Mouse (Mus musculus): ENCODE measurements around the gene Taf8. TPM values are rescaled to one million over a fixed set of nuclear protein-coding genes. Genes with fewer than 3 reads are reported as not detected.

The Taf8 gene
- total and polyA plus RNA-seq, 2 experiments from 2014 or later = 11.5 to 15.1 TPM

GRCm38 (mm10) chr17:47462728-47463388 lies 39.2 kb downstream of the Taf8 start:
- Histone ChIP-seq H3K36me3 (ENCODE audit: insufficient read depth, low read length) (no peaks in the 10 kb centered on the region), H3K9ac (replicated peaks; ENCODE audit: low read length, poor library complexity, severe bottlenecking) (no peak overlapping the region), H3K4me1 (ENCODE audit: insufficient read depth, low read length) (no peaks in the 10 kb centered on the region), H3K27ac (ENCODE audit: low read depth, low read length) (no peak overlapping the region), H3K27me3 (ENCODE audit: insufficient read depth, low read length) (peaks cover 3% of the 10 kb centered on the region; the same call in 1 of the 2 replicates), H3K4me2 (ENCODE audit: low read depth, low read length, poor library complexity, severe bottlenecking) (no peak overlapping the region), H3K4me3 (ENCODE audit: low read depth, low read length) (no peak overlapping the region), H3K9me3 (ENCODE audit: low read length) (no peaks in the 10 kb centered on the region)
- TF ChIP-seq CTCF (IDR thresholded peaks at IDR 0.05) = no peak
- no peak for DNase-seq (ENCODE audit: low spot score)
- ATAC-seq (ENCODE audit: low FRiP score) = no peak
- 62% methylated on average over 9 of the region's 9 CpGs for WGBS

DNA sequence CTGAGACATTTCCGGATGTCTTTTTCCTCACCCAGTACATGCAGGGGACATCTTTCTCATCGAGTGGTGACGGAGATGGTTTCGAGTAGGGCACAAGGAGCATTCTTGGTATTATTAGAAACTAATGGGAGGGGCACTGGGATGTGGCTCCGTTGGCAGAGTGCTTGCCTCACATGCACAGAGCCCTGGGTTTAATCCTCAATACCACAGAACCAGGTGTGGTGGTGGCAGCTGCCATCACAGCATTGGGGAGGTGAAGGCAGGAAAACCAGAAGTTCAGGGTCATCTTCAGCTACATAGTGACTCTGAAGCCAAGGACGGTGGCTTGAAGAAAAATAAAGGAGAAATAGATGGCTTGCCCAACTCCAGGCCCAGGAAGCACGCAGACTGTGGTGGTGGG lies 39.9 kb downstream of the Taf8 start:
- 0 out of 2 replicates have a peak, but pooled peaks cover 3% of the 10 kb centered on the region for H3K27me3 ChIP-seq (ENCODE audit: insufficient read depth, low read length)
- H3K4me1 ChIP-seq (ENCODE audit: insufficient read depth, low read length) = no peaks in the 10 kb centered on the region
- H3K36me3 ChIP-seq (ENCODE audit: insufficient read depth, low read length) = no peaks in the 10 kb centered on the region
- no peak overlapping the region for H3K9ac ChIP-seq (replicated peaks; ENCODE audit: low read length, poor library complexity, severe bottlenecking)
- no peak for TF ChIP-seq CTCF (IDR thresholded peaks at IDR 0.05)
- WGBS = 82% methylated on average over 7 of the region's 7 CpGs
- no peak overlapping the region for H3K4me2 ChIP-seq (ENCODE audit: low read depth, low read length, poor library complexity, severe bottlenecking)
- no peak overlapping the region for H3K27ac ChIP-seq (ENCODE audit: low read depth, low read length)
- DNase-seq (ENCODE audit: low spot score) (no peak), ATAC-seq (ENCODE audit: low FRiP score) (no peak)
- H3K9me3 ChIP-seq (ENCODE audit: low read length) = no peaks in the 10 kb centered on the region
- no peak overlapping the region for H3K4me3 ChIP-seq (ENCODE audit: low read depth, low read length)

GRCm38 (mm10) chr17:47461688-47462087 lies 40.4 kb downstream of the Taf8 start:
- H3K9ac ChIP-seq (replicated peaks; ENCODE audit: low read length, poor library complexity, severe bottlenecking) = no peak overlapping the region
- 0 out of 2 replicates have a peak, but pooled peaks cover 3% of the 10 kb centered on the region for H3K27me3 ChIP-seq (ENCODE audit: insufficient read depth, low read length)
- H3K4me3 ChIP-seq (ENCODE audit: low read depth, low read length) = no peak overlapping the region
- H3K4me2 ChIP-seq (ENCODE audit: low read depth, low read length, poor library complexity, severe bottlenecking) = no peak overlapping the region
- no peak for DNase-seq (ENCODE audit: low spot score)
- WGBS = 80% methylated on average over 3 of the region's 3 CpGs
- no peaks in the 10 kb centered on the region for H3K9me3 ChIP-seq (ENCODE audit: low read length)
- H3K36me3 ChIP-seq (ENCODE audit: insufficient read depth, low read length) = no peaks in the 10 kb centered on the region
- no peaks in the 10 kb centered on the region for H3K4me1 ChIP-seq (ENCODE audit: insufficient read depth, low read length)
- no peak overlapping the region for H3K27ac ChIP-seq (ENCODE audit: low read depth, low read length)
- TF ChIP-seq CTCF (IDR thresholded peaks at IDR 0.05) = no peak
- no peak for ATAC-seq (ENCODE audit: low FRiP score)

DNA sequence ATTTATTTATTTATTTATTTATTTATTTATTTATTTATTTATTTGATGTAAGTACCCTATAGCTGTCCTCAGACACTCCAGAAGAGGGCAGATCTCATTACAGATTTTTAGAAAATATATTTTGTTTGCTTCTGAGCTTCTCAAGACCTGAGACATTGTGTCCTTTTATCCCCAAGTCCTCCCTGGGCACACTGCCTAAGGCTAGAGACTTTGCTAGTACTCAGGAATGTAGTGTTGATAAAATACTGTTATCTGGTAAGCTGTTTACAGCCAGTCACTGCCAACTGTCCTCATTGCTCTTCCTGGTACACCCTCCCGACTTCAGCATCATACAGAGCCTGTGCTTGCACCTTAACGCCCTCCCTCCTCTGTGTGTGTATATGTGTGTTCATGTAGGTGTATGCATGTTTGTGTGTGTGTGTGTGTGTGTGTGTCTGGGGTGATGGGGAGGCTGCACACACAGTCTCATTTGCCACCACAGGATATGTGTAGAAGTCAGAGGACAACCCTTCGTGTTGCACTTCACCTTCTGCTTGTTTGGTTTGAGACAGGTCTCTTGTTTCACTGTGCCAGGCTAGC lies 42.7 kb downstream of the Taf8 start:
- Histone ChIP-seq H3K4me3 (ENCODE audit: low read depth, low read length) (no peak overlapping the region), H3K4me2 (ENCODE audit: low read depth, low read length, poor library complexity, severe bottlenecking) (no peak overlapping the region), H3K36me3 (ENCODE audit: insufficient read depth, low read length) (no peaks in the 10 kb centered on the region), H3K4me1 (ENCODE audit: insufficient read depth, low read length) (no peaks in the 10 kb centered on the region), H3K9ac (replicated peaks; ENCODE audit: low read length, poor library complexity, severe bottlenecking) (no peak overlapping the region), H3K9me3 (ENCODE audit: low read length) (no peaks in the 10 kb centered on the region), H3K27me3 (ENCODE audit: insufficient read depth, low read length) (no peaks in the 10 kb centered on the region), H3K27ac (ENCODE audit: low read depth, low read length) (no peak overlapping the region)
- DNase-seq (ENCODE audit: low spot score) (no peak), ATAC-seq (ENCODE audit: low FRiP score) (no peak)
- 80% methylated on average over 3 of the region's 3 CpGs for WGBS
- TF ChIP-seq CTCF (IDR thresholded peaks at IDR 0.05) = no peak

- Histone ChIP-seq H3K4me1 (ENCODE audit: insufficient read depth, low read length) (no peaks in the 10 kb centered on the region), H3K36me3 (ENCODE audit: insufficient read depth, low read length) (no peaks in the 10 kb centered on the region)
- ATAC-seq (ENCODE audit: low FRiP score) = no peak
Observed at GRCm38 (mm10) chr17:47458936-47459335, 43.2 kb downstream of the Taf8 start.

DNA sequence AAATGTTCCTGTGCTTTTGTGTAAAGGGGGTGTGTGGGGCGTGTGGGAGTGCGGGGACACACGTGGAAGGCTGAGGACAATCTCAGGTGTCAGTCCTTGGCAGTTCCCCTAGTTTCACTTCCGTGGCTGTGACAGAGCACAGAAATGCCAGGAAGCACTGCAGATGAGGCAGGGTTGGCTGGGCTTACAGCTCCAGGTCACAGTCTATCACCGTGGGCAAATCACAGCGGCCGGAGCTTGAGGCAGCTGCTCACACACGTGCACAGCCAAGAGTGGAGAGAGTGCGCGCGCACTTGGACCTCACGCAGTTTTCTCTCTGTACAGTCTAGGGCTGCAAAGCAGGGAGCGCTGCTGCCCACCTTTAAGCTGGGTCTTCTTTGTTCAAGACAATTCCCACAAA lies 43.8 kb downstream of the Taf8 start:
- Histone ChIP-seq H3K9me3 (ENCODE audit: low read length) (no peaks in the 10 kb centered on the region), H3K4me3 (ENCODE audit: low read depth, low read length) (no peak overlapping the region), H3K4me2 (ENCODE audit: low read depth, low read length, poor library complexity, severe bottlenecking) (no peak overlapping the region), H3K36me3 (ENCODE audit: insufficient read depth, low read length) (no peaks in the 10 kb centered on the region), H3K27ac (ENCODE audit: low read depth, low read length) (no peak overlapping the region), H3K9ac (replicated peaks; ENCODE audit: low read length, poor library complexity, severe bottlenecking) (no peak overlapping the region), H3K4me1 (ENCODE audit: insufficient read depth, low read length) (no peaks in the 10 kb centered on the region), H3K27me3 (ENCODE audit: insufficient read depth, low read length) (no peaks in the 10 kb centered on the region)
- no peak for TF ChIP-seq CTCF (IDR thresholded peaks at IDR 0.05)
- ATAC-seq (ENCODE audit: low FRiP score) (no peak), DNase-seq (ENCODE audit: low spot score) (no peak)
- 80% methylated on average over 13 of the region's 13 CpGs for WGBS

More at GRCm38 (mm10) chr17:47458936-47459335, 43.2 kb downstream of the Taf8 start:
- Histone ChIP-seq H3K9me3 (ENCODE audit: low read length) (no peaks in the 10 kb centered on the region), H3K27ac (ENCODE audit: low read depth, low read length) (no peak overlapping the region), H3K9ac (replicated peaks; ENCODE audit: low read length, poor library complexity, severe bottlenecking) (no peak overlapping the region), H3K4me3 (ENCODE audit: low read depth, low read length) (no peak overlapping the region), H3K27me3 (ENCODE audit: insufficient read depth, low read length) (no peaks in the 10 kb centered on the region), H3K4me2 (ENCODE audit: low read depth, low read length, poor library complexity, severe bottlenecking) (no peak overlapping the region)
- no peak for TF ChIP-seq CTCF (IDR thresholded peaks at IDR 0.05)
- no peak for DNase-seq (ENCODE audit: low spot score)
- WGBS = 90% methylated on average over 2 of the region's 2 CpGs
